Mouse (Mus musculus) heart, adult 2 months (tissue): ENCODE data around the gene Slc7a1.

ENCODE experiments used
- CTCF ChIP-seq: fragments of 200-600 bp; IDR thresholded peaks from 2 replicates; pipeline ENCODE4 v1.8.1; 2022; ENCODE audit warnings: antibody characterized with exemption, mild to moderate bottlenecking, moderate library complexity
- POLR2A ChIP-seq: fragments of 200-500 bp; IDR thresholded peaks from 2 replicates; pipeline ENCODE4 v1.6.1; 2011; ENCODE audit warnings: mild to moderate bottlenecking, low read depth, low read length, control low read depth; ENCODE audit not compliant: insufficient read depth

GRCm38 (mm10) chr5:148283584-148283983, 116.1 kb downstream of the Slc7a1 start:
- no peak for TF ChIP-seq POLR2A
- no peak for TF ChIP-seq CTCF
